ENCODE assay signal across 14 mouse cellular contexts in the genomic region with DNA sequence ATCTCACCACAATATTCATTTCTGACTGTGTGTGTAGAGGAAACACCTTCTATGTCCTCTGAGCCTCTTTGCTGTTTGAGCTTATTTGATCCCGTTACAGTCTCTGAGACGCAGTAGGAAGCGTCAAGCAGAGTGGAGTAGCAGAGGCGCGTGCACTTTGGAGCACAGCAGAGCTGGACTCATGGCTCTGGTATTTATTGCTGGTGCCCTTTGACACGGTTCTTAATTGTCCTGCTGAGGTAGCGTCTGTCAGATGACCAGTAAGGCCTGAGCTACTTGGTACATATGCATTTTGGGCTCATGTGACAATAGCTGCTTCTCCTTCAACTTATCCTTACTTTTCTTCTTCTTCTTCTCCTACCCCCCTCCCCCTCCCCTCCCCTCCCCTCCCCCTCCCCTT.
A peak's percentile ranks its signal among the peaks of the same experiment; 100 is the strongest.
DNase-seq lines count a peak whose midpoint lies in the region; ATAC-seq and TF ChIP-seq lines count a peak whose summit lies in the region.
"Had no signal": no experiment of that assay in that cellular context is flagged by ENCODE, and none has a peak within 500 bp of the region (broad histone marks: within the 10 kb centered on the region; RNA-seq: fewer than 3 reads in every experiment).

No protein-coding gene starts in this region.

- peak; percentile 29 for DNase-seq in limb, embryonic 11.5 days (ENCODE audit: low spot score)
- DNase-seq in limb, embryonic 10.5 days (ENCODE audit: low spot score) = no peak
- peak; percentile 37 for DNase-seq in R1 (ENCODE audit: low read depth, low spot score)
- DNase-seq in kidney, adult 2 months = peak; percentile 79
- peak; percentile 18 for DNase-seq in retina, postnatal 1 day
- no peak for DNase-seq in c-Kit-positive CD71-positive TER-119-positive erythroid progenitor cells, embryonic 14.5 days (ENCODE audit: low spot score)
- no peak for DNase-seq in left cerebral cortex, adult 9 months (ENCODE audit: low spot score in 2 of 2)
- no peak for DNase-seq in left cerebral cortex, postnatal 10 days (ENCODE audit: extremely low spot score in 1 of 2, low spot score in 2 of 2)
- DNase-seq: adrenal gland, adult 2 months; right cerebral cortex, postnatal 4 days had no signal

- no peaks in the 10 kb centered on the region for H3K27me3 ChIP-seq in limb, embryonic 11.5 days (ENCODE audit: control insufficient read depth, insufficient read depth, low read length)
- H3K27me3 ChIP-seq in limb, embryonic 10.5 days (ENCODE audit: low read depth, poor library complexity, severe bottlenecking) = no peaks in the 10 kb centered on the region
- H3K27me3 ChIP-seq in kidney, adult 2 months (replicated peaks; ENCODE audit: control insufficient read depth, insufficient read depth, low read length) = no peaks in the 10 kb centered on the region
- H3K27me3 ChIP-seq: limb, embryonic 13.5 days had no signal

- no peaks in the 10 kb centered on the region for H3K36me3 ChIP-seq in limb, embryonic 11.5 days (ENCODE audit: control insufficient read depth, insufficient read depth, low read length)
- H3K36me3 ChIP-seq in limb, embryonic 10.5 days = no peaks in the 10 kb centered on the region
- H3K36me3 ChIP-seq in kidney, adult 2 months (ENCODE audit: control insufficient read depth, insufficient read depth, low read length) = no peaks in the 10 kb centered on the region
- H3K36me3 ChIP-seq: forebrain, embryonic 10.5 days; limb, embryonic 13.5 days had no signal

- intact Hi-C loops in left cerebral cortex, postnatal 10 days (cut with DNase I) = no loop called here

- no peak overlapping the region for H3K9ac ChIP-seq in limb, embryonic 11.5 days (ENCODE audit: low read length)
- H3K9ac ChIP-seq: limb, embryonic 13.5 days had no signal

- H3K4me2 ChIP-seq in limb, embryonic 11.5 days (ENCODE audit: low read depth, severe bottlenecking) = no peak overlapping the region
- H3K4me2 ChIP-seq: limb, embryonic 13.5 days had no signal

- no peaks in the 10 kb centered on the region for H3K4me1 ChIP-seq in limb, embryonic 11.5 days (ENCODE audit: control insufficient read depth, insufficient read depth, low read length)
- peaks cover 20% of the 10 kb centered on the region for H3K4me1 ChIP-seq in limb, embryonic 10.5 days
- no peaks in the 10 kb centered on the region for H3K4me1 ChIP-seq in kidney, adult 2 months (ENCODE audit: control insufficient read depth, insufficient read depth, low read length)

- H3K9me3 ChIP-seq in limb, embryonic 11.5 days (ENCODE audit: control insufficient read depth, low read length) = no peaks in the 10 kb centered on the region
- no peaks in the 10 kb centered on the region for H3K9me3 ChIP-seq in limb, embryonic 10.5 days (replicated peaks)
- H3K9me3 ChIP-seq: forebrain, embryonic 10.5 days; limb, embryonic 13.5 days had no signal

- 8% methylated on average over 7 of the region's 7 CpGs for WGBS in limb, embryonic 11.5 days
- 16% methylated on average over 7 of the region's 7 CpGs for WGBS in limb, embryonic 10.5 days
- WGBS in kidney, adult 2 months = 33% methylated on average over 7 of the region's 7 CpGs

- no peak for TF ChIP-seq CTCF in kidney, adult 2 months (conservative IDR thresholded peaks at IDR 0.05; ENCODE audit: insufficient read depth, insufficient read length, low read depth, low read length)

- no peak for ATAC-seq in limb, embryonic 11.5 days (ENCODE audit: insufficient number of reproducible peaks, low FRiP score, low TSS enrichment, low read depth)
- ATAC-seq: lung, postnatal 0 days had no signal

- TF ChIP-seq POLR2A in kidney, adult 2 months (IDR thresholded peaks at IDR 0.05; ENCODE audit: low read depth, low read length) = no peak

- H3K27ac ChIP-seq in limb, embryonic 11.5 days (replicated peaks; ENCODE audit: low read depth, low read length) = no peak overlapping the region
- H3K27ac ChIP-seq in limb, embryonic 10.5 days = no peak overlapping the region
- H3K27ac ChIP-seq in kidney, adult 2 months (ENCODE audit: insufficient read depth, low read depth, low read length) = no peak overlapping the region
- H3K27ac ChIP-seq: forebrain, embryonic 10.5 days; limb, embryonic 13.5 days; stomach, postnatal 0 days had no signal

- H3K4me3 ChIP-seq in limb, embryonic 11.5 days (ENCODE audit: low read depth, low read length) = no peak overlapping the region
- H3K4me3 ChIP-seq in limb, embryonic 10.5 days = no peak overlapping the region
- H3K4me3 ChIP-seq in kidney, adult 2 months (ENCODE audit: insufficient read depth, low read depth, low read length) = no peak overlapping the region
- H3K4me3 ChIP-seq: forebrain, embryonic 10.5 days; limb, embryonic 13.5 days had no signal

Comparison
In these comparisons a context has a peak if more than half of its experiments do, and no peak if none do; other contexts are left out.
1. DNase-seq: peak in limb, embryonic 11.5 days (single experiment), R1 (single experiment), kidney, adult 2 months (single experiment) and retina, postnatal 1 day (single experiment); none in limb, embryonic 10.5 days (single experiment), c-Kit-positive CD71-positive TER-119-positive erythroid progenitor cells, embryonic 14.5 days (single experiment), left cerebral cortex, adult 9 months (0 of 2) and left cerebral cortex, postnatal 10 days (0 of 2).